Mouse (Mus musculus): ENCODE measurements around the gene Scaf1. TPM values are rescaled to one million over a fixed set of nuclear protein-coding genes. Genes with fewer than 3 reads are reported as not detected.
A peak's percentile ranks its signal among the peaks of the same experiment; 100 is the strongest.

The Scaf1 gene
- polyA plus RNA-seq, 1 experiment, result 47.3 TPM

DNA sequence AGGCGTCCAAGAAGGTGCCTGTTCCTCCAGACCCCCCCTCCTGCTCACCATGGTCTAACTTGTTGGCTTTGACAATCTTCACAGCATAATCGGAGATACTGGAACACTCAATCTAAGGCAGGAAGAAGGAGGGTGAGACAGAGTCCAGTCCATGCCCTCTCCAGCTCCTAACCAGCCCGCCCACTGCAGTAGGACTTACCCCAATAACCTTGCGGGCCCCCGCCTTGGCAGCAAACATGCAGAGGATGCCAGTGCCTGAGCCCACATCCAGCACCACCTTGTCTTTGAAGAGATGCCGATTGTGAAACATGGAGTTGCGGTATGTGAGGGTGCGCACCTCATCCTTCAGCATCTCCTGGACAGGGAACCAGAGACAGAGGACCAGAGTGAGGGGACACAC, 34.6 kb downstream of the Scaf1 start:
- TF ChIP-seq POLR2A (IDR thresholded peaks at IDR 0.05; ENCODE audit: borderline replicate concordance, low read depth, low read length) (no peak), CTCF (IDR thresholded peaks at IDR 0.05; ENCODE audit: low read depth, low read length) (no peak)

DNA sequence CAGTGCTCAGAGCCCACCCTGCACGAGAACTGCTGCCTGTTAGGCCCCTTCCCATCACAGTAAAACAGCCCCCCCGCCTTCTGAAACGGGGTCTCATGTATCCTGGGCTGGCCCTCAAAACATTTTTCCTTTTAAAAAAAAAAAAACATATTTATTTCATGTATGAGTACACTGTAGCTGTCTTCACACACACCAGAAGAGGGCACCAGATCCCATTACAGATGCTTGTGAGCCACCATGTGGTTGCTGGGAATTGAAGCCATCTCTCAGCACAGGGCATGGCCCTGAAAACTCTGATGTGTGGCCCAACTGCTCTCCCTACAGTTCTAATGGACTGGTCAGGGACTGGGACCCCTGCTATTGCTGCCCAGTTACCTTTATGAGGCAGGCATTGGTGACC, 37.9 kb downstream of the Scaf1 start:
- Histone ChIP-seq H3K27ac (ENCODE audit: insufficient read depth, low read depth, low read length) (no peak overlapping the region), H3K4me1 (ENCODE audit: control insufficient read depth, insufficient read depth, low read length) (no peaks in the 10 kb centered on the region), H3K4me3 (ENCODE audit: insufficient read depth, low read length) (no peak overlapping the region)
- no peak for TF ChIP-seq CTCF (IDR thresholded peaks at IDR 0.05; ENCODE audit: low read depth, low read length)

More for the DNA sequence above, 34.6 kb downstream of the Scaf1 start:
- H3K4me3 ChIP-seq (ENCODE audit: insufficient read depth, low read length), result no peak overlapping the region
- H3K4me1 ChIP-seq (ENCODE audit: control insufficient read depth, insufficient read depth, low read length), result peaks cover 6% of the 10 kb centered on the region; the same call in 1 of the 2 replicates
- no peak overlapping the region for H3K27ac ChIP-seq (ENCODE audit: insufficient read depth, low read depth, low read length)

DNA sequence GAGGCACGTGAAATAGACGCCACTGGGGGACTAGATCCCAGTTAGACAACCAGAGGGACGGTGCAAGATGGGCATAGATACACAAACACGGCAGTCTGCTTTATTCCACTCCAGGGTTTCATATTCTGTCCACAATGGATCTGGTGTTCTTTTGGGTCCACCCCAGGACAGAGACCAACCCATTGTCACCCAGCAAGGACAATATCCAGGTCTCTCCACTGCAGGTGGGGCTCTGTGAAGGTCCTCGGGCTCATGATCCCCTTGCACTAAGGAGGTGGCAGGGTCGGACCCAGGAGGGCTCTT, 41.1 kb downstream of the Scaf1 start:
- H3K4me3 ChIP-seq (ENCODE audit: insufficient read depth, low read length), result no peak overlapping the region
- H3K4me1 ChIP-seq (ENCODE audit: control insufficient read depth, insufficient read depth, low read length), result no peaks in the 10 kb centered on the region
- TF ChIP-seq CTCF (IDR thresholded peaks at IDR 0.05; ENCODE audit: low read depth, low read length) (no peak), POLR2A (IDR thresholded peaks at IDR 0.05; ENCODE audit: borderline replicate concordance, low read depth, low read length) (no peak)
- H3K27ac ChIP-seq (ENCODE audit: insufficient read depth, low read depth, low read length), result no peak overlapping the region

DNA sequence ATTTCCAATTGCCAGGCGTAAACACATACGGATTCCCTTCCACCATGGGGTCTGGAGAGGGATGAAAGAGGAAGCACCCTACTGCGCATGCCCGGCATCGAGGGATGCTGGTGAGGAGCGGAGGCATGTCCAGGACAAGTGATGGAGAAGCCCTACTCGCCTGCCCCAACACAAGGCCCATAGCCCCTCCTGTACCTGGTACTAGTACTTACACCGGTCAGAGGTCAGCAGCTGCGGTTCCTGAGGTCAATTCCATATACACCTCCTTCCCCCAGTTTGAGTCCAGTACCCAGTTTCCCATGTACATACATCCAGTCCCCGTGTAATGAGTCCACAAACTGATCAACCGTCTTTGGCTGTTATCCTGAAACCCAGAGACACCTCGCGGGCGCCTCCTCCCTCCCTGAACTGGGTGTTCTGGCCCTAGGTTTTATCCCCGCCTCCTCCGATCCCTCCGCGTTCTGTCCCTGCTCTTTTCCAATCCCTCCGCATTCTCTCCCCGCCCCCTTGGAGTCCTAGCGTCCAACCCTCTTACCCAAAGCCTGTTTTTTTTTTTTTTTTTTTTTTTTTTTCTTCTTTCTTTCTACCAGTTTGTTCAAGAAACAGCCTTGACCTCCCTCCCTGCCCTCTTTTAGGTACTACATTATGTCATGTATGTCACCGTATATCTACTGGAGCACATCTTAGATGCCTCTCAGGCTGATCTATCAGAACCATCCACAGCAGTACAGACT, 41.6 kb downstream of the Scaf1 start, which contains the start of gene Cpt1c:
TSS of gene Cpt1c (minus strand) at position 469 of the 734 bp plus-strand sequence.
- no peak within 1 kb of the TSS for H3K4me3 ChIP-seq (ENCODE audit: insufficient read depth, low read length)
- H3K27ac ChIP-seq (ENCODE audit: insufficient read depth, low read depth, low read length), result no peak within 1 kb of the TSS
- no peaks in the 10 kb centered on the region for H3K4me1 ChIP-seq (ENCODE audit: control insufficient read depth, insufficient read depth, low read length)
- TF ChIP-seq POLR2A (IDR thresholded peaks at IDR 0.05; ENCODE audit: borderline replicate concordance, low read depth, low read length) (no peak), CTCF (IDR thresholded peaks at IDR 0.05; ENCODE audit: low read depth, low read length) (no peak)

DNA sequence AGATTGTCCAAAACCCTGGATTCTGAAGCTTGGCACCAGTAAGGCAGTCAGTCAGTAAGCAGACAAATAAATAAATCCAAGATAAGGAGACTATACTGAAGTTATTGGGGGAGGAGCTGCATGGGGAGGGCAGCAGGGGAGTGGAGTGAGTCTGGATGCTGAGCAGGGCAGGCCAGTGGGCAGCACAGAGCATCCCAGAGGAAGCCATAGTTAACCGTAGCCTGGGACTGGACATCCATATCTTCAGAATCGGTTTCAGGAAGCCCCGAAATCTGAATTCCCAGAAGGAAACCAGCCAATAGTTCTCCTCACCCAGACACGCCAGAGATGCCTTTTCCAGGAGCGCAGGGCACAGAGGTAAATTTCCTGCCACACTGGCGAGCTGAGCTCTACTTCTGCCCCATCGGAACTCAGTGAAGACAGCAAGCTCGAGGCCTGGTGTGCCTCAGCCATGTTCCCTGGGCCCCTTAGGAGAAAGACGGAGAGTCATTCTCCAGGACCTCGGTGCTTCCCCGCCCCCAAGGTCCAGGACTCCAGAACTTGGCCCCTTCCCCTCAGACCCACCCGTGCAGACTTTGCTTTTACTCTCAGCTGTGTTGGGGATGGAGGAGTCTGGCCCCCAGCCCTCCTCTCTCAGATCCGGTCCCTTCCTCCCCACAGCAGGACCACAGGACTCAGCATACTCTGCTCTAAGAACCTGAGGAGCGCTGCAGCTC, 42.6 kb downstream of the Scaf1 start:
- no peak overlapping the region for H3K27ac ChIP-seq (ENCODE audit: insufficient read depth, low read depth, low read length)
- TF ChIP-seq CTCF (IDR thresholded peaks at IDR 0.05; ENCODE audit: low read depth, low read length), result no peak
- TF ChIP-seq POLR2A (IDR thresholded peaks at IDR 0.05; ENCODE audit: borderline replicate concordance, low read depth, low read length), result no peak
- H3K4me3 ChIP-seq (ENCODE audit: insufficient read depth, low read length), result no peak overlapping the region
- H3K4me1 ChIP-seq (ENCODE audit: control insufficient read depth, insufficient read depth, low read length), result no peaks in the 10 kb centered on the region

DNA sequence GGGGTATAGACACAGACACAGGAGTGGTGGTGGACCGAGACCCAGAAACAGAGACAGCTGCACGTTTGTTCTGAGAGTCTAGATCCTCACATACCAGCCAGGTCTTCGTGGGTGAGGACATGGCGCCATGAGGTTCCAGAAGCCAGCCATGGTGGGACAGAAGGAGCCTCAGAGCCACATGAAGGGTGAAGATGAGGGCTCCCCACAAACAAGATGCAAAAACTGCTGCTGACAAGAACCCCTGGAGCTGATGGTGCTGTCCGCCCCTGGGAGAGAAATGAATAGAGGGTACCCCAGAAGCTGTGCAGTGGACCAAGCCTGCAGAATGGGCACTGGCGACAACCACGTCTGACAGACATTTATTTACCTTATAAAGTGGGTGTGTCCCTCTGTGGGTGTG, 45.0 kb downstream of the Scaf1 start:
- TF ChIP-seq POLR2A (IDR thresholded peaks at IDR 0.05; ENCODE audit: borderline replicate concordance, low read depth, low read length), result no peak
- no peak for TF ChIP-seq CTCF (IDR thresholded peaks at IDR 0.05; ENCODE audit: low read depth, low read length)
- Histone ChIP-seq H3K4me1 (ENCODE audit: control insufficient read depth, insufficient read depth, low read length) (no peaks in the 10 kb centered on the region), H3K27ac (ENCODE audit: insufficient read depth, low read depth, low read length) (no peak overlapping the region), H3K4me3 (ENCODE audit: insufficient read depth, low read length) (no peak overlapping the region)

DNA sequence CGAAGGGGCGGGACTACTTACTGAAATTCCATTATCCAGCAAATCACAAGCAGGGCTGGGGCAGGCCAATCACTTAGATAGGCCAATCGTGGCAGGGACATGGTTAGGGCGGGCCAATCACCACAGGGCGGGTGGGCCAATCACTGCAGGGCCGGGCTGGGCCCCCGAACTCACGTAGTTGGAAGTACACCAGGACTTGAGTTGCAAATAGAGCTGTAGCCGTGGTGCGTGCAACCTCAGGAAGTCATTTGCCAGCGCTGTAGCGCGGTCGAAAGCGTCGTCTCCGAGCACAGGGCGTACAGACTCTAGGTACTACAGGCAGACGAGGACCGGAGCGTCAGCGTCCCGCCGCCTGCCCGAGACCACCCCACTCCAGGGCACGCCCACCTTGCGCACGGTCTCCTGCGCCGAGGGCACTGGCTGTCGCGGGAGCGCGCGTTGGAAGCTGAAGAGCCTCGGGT, 45.9 kb downstream of the Scaf1 start:
- H3K27ac ChIP-seq (ENCODE audit: insufficient read depth, low read depth, low read length), result no peak overlapping the region

DNA sequence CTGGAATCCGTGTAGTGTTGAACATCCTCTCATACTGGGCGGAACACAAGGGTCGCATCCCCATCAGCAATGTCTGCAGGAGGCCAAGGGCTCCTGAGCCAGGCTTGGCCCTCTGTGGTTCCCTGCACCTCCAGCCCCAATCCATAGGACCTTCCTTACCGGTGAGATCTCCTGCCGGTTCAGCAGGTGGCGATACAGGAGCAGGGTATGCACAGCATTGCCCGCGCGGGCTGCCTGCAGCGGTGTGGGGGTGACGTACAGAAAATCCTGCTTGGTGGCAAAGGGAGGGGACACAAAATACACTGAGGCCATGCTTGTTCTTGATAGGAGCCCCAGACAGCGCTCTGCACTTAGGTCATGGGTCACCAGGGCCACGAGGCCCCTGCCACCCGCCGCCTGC, 49.5 kb downstream of the Scaf1 start:
- TF ChIP-seq CTCF (IDR thresholded peaks at IDR 0.05; ENCODE audit: low read depth, low read length) (no peak), POLR2A (IDR thresholded peaks at IDR 0.05; ENCODE audit: borderline replicate concordance, low read depth, low read length) (no peak)
- Histone ChIP-seq H3K27ac (ENCODE audit: insufficient read depth, low read depth, low read length) (no peak overlapping the region), H3K4me1 (ENCODE audit: control insufficient read depth, insufficient read depth, low read length) (peaks cover 8% of the 10 kb centered on the region), H3K4me3 (ENCODE audit: insufficient read depth, low read length) (no peak overlapping the region)

More for the DNA sequence above, 45.9 kb downstream of the Scaf1 start:
- Histone ChIP-seq H3K4me1 (ENCODE audit: control insufficient read depth, insufficient read depth, low read length) (no peaks in the 10 kb centered on the region), H3K4me3 (ENCODE audit: insufficient read depth, low read length) (peak overlapping the region; percentile 46)
- TF ChIP-seq CTCF (IDR thresholded peaks at IDR 0.05; ENCODE audit: low read depth, low read length), result no peak
- TF ChIP-seq POLR2A (IDR thresholded peaks at IDR 0.05; ENCODE audit: borderline replicate concordance, low read depth, low read length), result no peak

DNA sequence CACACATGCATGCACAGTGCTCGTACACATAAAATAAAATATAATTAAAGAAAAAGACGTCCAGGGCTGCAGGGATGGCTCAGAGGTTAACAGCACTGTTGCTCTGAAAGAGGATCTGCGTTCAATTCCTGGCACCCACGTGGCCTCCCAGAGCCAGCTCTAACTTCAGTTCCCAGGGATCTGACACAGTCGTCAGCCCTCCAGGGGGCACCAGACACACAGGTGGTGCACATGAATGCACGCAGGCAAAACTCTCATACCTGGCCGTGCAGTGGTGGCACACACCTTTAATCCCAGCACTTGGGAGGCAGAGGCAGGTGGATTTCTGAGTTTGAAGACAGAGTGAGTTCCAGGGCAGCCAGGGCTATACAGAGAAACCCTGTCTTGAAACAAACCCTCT, 50.2 kb downstream of the Scaf1 start:
- no peak overlapping the region for H3K4me3 ChIP-seq (ENCODE audit: insufficient read depth, low read length)
- TF ChIP-seq CTCF (IDR thresholded peaks at IDR 0.05; ENCODE audit: low read depth, low read length) (no peak), POLR2A (IDR thresholded peaks at IDR 0.05; ENCODE audit: borderline replicate concordance, low read depth, low read length) (no peak)
- H3K4me1 ChIP-seq (ENCODE audit: control insufficient read depth, insufficient read depth, low read length), result peaks cover 12% of the 10 kb centered on the region
- no peak overlapping the region for H3K27ac ChIP-seq (ENCODE audit: insufficient read depth, low read depth, low read length)

DNA sequence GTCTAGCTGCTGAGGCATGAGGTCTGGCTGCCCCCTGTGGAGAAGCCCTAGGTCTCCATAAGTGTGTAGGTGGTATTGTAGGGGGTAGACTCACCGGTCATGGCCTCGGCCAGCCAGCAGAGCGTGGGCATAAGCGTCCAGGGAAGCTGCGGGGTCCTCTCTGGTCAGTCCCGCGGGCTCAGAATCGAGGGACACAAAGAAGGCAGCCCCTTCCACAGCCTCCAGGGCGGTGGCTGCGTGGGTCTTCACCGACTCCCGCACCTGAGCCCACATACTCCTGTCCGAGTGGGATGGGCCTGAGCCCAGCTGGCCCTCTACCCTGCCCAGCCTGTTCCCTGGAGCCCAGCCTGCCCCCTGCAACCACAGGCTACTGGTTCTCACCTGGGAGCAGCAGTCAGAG, 51.2 kb downstream of the Scaf1 start:
- no peak for TF ChIP-seq POLR2A (IDR thresholded peaks at IDR 0.05; ENCODE audit: borderline replicate concordance, low read depth, low read length)
- no peak for TF ChIP-seq CTCF (IDR thresholded peaks at IDR 0.05; ENCODE audit: low read depth, low read length)
- H3K4me1 ChIP-seq (ENCODE audit: control insufficient read depth, insufficient read depth, low read length), result peaks cover 14% of the 10 kb centered on the region
- no peak overlapping the region for H3K4me3 ChIP-seq (ENCODE audit: insufficient read depth, low read length)

More for the DNA sequence above, 51.2 kb downstream of the Scaf1 start:
- H3K27ac ChIP-seq (ENCODE audit: insufficient read depth, low read depth, low read length), result no peak overlapping the region
